Mouse (Mus musculus) myocyte (in vitro differentiated cells): ENCODE data around the gene Tes.

Experiments
- CEBPB ChIP-seq: IDR thresholded peaks from 2 replicates; pipeline ENCODE4 v1.6.1; 2011; ENCODE audit warnings: mild to moderate bottlenecking, moderate library complexity; ENCODE audit not compliant: poor library complexity, insufficient read depth, severe bottlenecking
- E2F4 ChIP-seq: IDR thresholded peaks from one replicate; pipeline ENCODE4 v1.6.1; 2011; ENCODE audit warnings: mild to moderate bottlenecking, control low read depth, moderate library complexity; ENCODE audit not compliant: insufficient read depth
- MAX ChIP-seq: IDR thresholded peaks from one replicate; pipeline ENCODE4 v1.6.1; 2011; ENCODE audit warnings: low read depth, mild to moderate bottlenecking, control low read depth
- MYOD1 ChIP-seq, 3 experiments: IDR thresholded peaks; one replicate each; pipeline ENCODE4 v1.6.1; 2011; ENCODE audit warnings: control low read depth in 2 of 3, low read depth in 2 of 3, mild to moderate bottlenecking in 2 of 3, moderate library complexity in 1 of 3; ENCODE audit not compliant: insufficient read length in 2 of 3, control insufficient read depth in 1 of 3
- MYOG ChIP-seq, 3 experiments: IDR thresholded peaks; one replicate each; pipeline ENCODE4 v1.6.1; 2011; ENCODE audit warnings: control low read depth in 2 of 3, low read depth in 2 of 3, mild to moderate bottlenecking in 2 of 3; ENCODE audit not compliant: insufficient read length in 2 of 3, control insufficient read depth in 1 of 3, insufficient read depth in 1 of 3
- POLR2A ChIP-seq: IDR thresholded peaks from one replicate; pipeline ENCODE4 v1.6.1; 2011; ENCODE audit warnings: low read depth, mild to moderate bottlenecking, control low read depth, moderate library complexity; ENCODE audit not compliant: insufficient read length
- POLR2AphosphoS2 ChIP-seq: IDR thresholded peaks from one replicate; pipeline ENCODE4 v1.6.1; 2011; ENCODE audit warnings: low read depth, control low read depth; ENCODE audit not compliant: insufficient read length
- REST ChIP-seq: IDR thresholded peaks from one replicate; pipeline ENCODE4 v1.6.1; 2011; ENCODE audit warnings: mild to moderate bottlenecking, control low read depth, moderate library complexity; ENCODE audit not compliant: insufficient read depth, insufficient read length
- SRF ChIP-seq: IDR thresholded peaks from one replicate; pipeline ENCODE4 v1.6.1; 2011; ENCODE audit warnings: low read depth; ENCODE audit not compliant: control insufficient read depth, insufficient read length
- TCF12 ChIP-seq: IDR thresholded peaks from one replicate; pipeline ENCODE4 v1.6.1; 2011; ENCODE audit warnings: mild to moderate bottlenecking, control low read depth; ENCODE audit not compliant: poor library complexity, insufficient read depth, severe bottlenecking
- TCF3 ChIP-seq: IDR thresholded peaks from one replicate; pipeline ENCODE4 v1.6.1; 2011; ENCODE audit warnings: low read depth, control low read depth; ENCODE audit not compliant: insufficient read length
- USF1 ChIP-seq: IDR thresholded peaks from one replicate; pipeline ENCODE4 v1.6.1; 2011; ENCODE audit warnings: low read depth, mild to moderate bottlenecking, control low read depth, moderate library complexity

- TF ChIP-seq TCF12 (no peak), USF1 (no peak), CEBPB (no peak), E2F4 (no peak), POLR2A (no peak), MAX (no peak), POLR2AphosphoS2 (no peak), MYOD1 (IDR thresholded peaks at IDR 0.05; ENCODE audit: control insufficient read depth in 1 of 3, insufficient read length in 2 of 3, low read depth in 2 of 3) (no peak), REST (no peak), MYOG (IDR thresholded peaks at IDR 0.05; ENCODE audit: control insufficient read depth in 1 of 3, insufficient read depth in 1 of 3, insufficient read length in 2 of 3, low read depth in 2 of 3) (no peak), SRF (no peak), TCF3 (no peak)
Measured at GRCm38 (mm10) chr6:17079304-17079703, 14.4 kb downstream of the Tes start.
